Mouse (Mus musculus): ENCODE measurements around the gene Trmt2a. TPM values are rescaled to one million over a fixed set of nuclear protein-coding genes. Genes with fewer than 3 reads are reported as not detected.

The Trmt2a gene
- total and polyA plus RNA-seq, 3 experiments, result 155 to 252 (median 196) TPM

DNA sequence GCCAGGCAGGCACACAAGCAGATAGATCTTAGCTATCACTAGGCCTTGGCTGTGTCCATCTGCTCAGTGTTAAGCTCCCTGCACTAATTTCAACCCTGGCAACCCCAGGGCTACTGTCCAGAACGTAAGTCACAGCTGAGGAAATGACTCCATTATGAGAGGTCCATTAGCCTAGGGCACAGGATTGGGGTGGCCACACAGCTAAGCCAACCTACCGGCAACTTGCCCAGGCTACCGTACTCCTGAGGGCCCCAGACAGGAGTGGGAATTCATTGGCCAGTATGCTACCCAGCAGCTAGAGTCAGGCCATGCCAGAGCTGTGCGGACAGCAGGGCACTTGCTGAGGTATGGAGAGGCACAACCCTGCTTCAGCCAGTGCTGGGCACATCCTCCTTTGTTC, 19.6 kb upstream of the Trmt2a start:
- DNase-seq (ENCODE audit: extremely low read depth), result no peak
- Histone ChIP-seq H3K9ac (ENCODE audit: insufficient read depth, low read depth) (no peak overlapping the region), H3K27ac (ENCODE audit: insufficient read depth, low read depth) (no peak overlapping the region), H3K36me3 (replicated peaks in 1 of 2; ENCODE audit: control insufficient read depth in 1 of 2, insufficient read depth in 1 of 2, low read length in 1 of 2) (peaks cover 50 to 70% of the 10 kb centered on the region in 2 experiments), H3K4me2 (ENCODE audit: insufficient read depth, low read depth, poor library complexity, severe bottlenecking) (no peak overlapping the region), H3K4me1 (ENCODE audit: control insufficient read depth in 1 of 2, insufficient read depth in 2 of 2) (peaks cover 26 to 54% of the 10 kb centered on the region in 2 experiments), H3K9me3 (replicated peaks; ENCODE audit: low read length) (no peaks in the 10 kb centered on the region), H3K4me3 (replicated peaks in 1 of 3; ENCODE audit: low read depth in 2 of 3, low read length in 2 of 3, poor library complexity in 1 of 3) (no peak overlapping the region), H3K27me3 (replicated peaks) (no peaks in the 10 kb centered on the region), H3K79me2 (replicated peaks; ENCODE audit: control insufficient read depth, extremely low read depth, insufficient read depth, poor library complexity, severe bottlenecking) (no peaks in the 10 kb centered on the region)
- TF ChIP-seq USF1 (IDR thresholded peaks at IDR 0.05; ENCODE audit: low read depth, low read length) (no peak), POLR2A (IDR thresholded peaks at IDR 0.05; ENCODE audit: low read depth, low read length) (no peak), MEF2A (IDR thresholded peaks at IDR 0.05; ENCODE audit: borderline replicate concordance, low read depth, low read length) (no peak), MXI1 (IDR thresholded peaks at IDR 0.05; ENCODE audit: low read depth, low read length) (no peak), MYC (IDR thresholded peaks at IDR 0.05; ENCODE audit: low read depth, low read length) (no peak), BHLHE40 (IDR thresholded peaks at IDR 0.05; ENCODE audit: low read depth, low read length) (no peak), POLR2AphosphoS2 (IDR thresholded peaks at IDR 0.05; ENCODE audit: low read depth, low read length) (no peak), NRF1 (IDR thresholded peaks at IDR 0.05; ENCODE audit: low read depth, low read length) (no peak), SIN3A (IDR thresholded peaks at IDR 0.05; ENCODE audit: low read length) (no peak), JUN (IDR thresholded peaks at IDR 0.05; ENCODE audit: insufficient read depth, low read depth, low read length) (no peak), HCFC1 (IDR thresholded peaks at IDR 0.05; ENCODE audit: low read depth, low read length) (no peak), E2F4 (IDR thresholded peaks at IDR 0.05; ENCODE audit: insufficient replicate concordance, low read depth, low read length) (no peak), GABPA (IDR thresholded peaks at IDR 0.05; ENCODE audit: insufficient replicate concordance, low read depth, low read length) (no peak), ELF1 (IDR thresholded peaks at IDR 0.05; ENCODE audit: low read depth, low read length) (no peak)
- in situ Hi-C loops (cut with MboI; ENCODE audit: low pct_ligation_motif_present, low pct_unique_long_range_greater_than_20kb, low sequenced_read_pairs) (no loop called here), dilution Hi-C loops (cut with MboI; ENCODE audit: extremely low pct_ligation_motif_present, extremely low pct_unique_long_range_greater_than_20kb, low sequenced_read_pairs) (no loop called here)

DNA sequence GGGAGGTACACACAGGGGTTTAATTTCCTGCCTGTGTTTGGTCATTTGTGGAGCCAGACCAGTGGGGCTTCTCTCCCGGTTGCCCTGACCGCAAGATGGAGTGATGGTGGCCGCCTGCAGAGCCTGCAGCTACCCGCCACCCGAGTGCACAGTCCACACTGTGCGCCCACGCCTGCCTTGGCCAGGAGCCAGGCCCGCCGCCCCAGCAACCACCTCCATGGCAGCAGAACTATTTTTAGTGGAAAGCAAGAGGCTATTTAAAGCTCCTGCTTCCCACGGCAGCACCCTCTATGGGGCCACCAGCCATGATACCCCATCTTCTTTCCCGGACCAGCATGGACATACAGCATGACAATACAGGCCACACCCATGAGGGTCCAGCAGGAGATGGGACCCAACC, 18.9 kb upstream of the Trmt2a start:
- no peak for DNase-seq (ENCODE audit: extremely low read depth)
- no peak overlapping the region for H3K9ac ChIP-seq (ENCODE audit: insufficient read depth, low read depth)
- no peaks in the 10 kb centered on the region for H3K9me3 ChIP-seq (replicated peaks; ENCODE audit: low read length)
- H3K4me2 ChIP-seq (ENCODE audit: insufficient read depth, low read depth, poor library complexity, severe bottlenecking), result no peak overlapping the region
- dilution Hi-C loops (cut with MboI; ENCODE audit: extremely low pct_ligation_motif_present, extremely low pct_unique_long_range_greater_than_20kb, low sequenced_read_pairs), result no loop called here
- TF ChIP-seq BHLHE40 (IDR thresholded peaks at IDR 0.05; ENCODE audit: low read depth, low read length), result no peak
- TF ChIP-seq MXI1 (IDR thresholded peaks at IDR 0.05; ENCODE audit: low read depth, low read length), result no peak
- no peak for TF ChIP-seq E2F4 (IDR thresholded peaks at IDR 0.05; ENCODE audit: insufficient replicate concordance, low read depth, low read length)
- no peak for TF ChIP-seq SIN3A (IDR thresholded peaks at IDR 0.05; ENCODE audit: low read length)
- no peak for TF ChIP-seq MAX (IDR thresholded peaks at IDR 0.05; ENCODE audit: low read length)
- no peak for TF ChIP-seq MAZ (IDR thresholded peaks at IDR 0.05; ENCODE audit: low read depth, low read length)
- TF ChIP-seq IRF4 (IDR thresholded peaks at IDR 0.05; ENCODE audit: low read depth, low read length), result no peak
- TF ChIP-seq PAX5 (IDR thresholded peaks at IDR 0.05; ENCODE audit: low read length), result no peak
- TF ChIP-seq ZMIZ1 (IDR thresholded peaks at IDR 0.05; ENCODE audit: low read depth, low read length), result no peak
- no peak for TF ChIP-seq NRF1 (IDR thresholded peaks at IDR 0.05; ENCODE audit: low read depth, low read length)
- no peak for TF ChIP-seq USF1 (IDR thresholded peaks at IDR 0.05; ENCODE audit: low read depth, low read length)
- TF ChIP-seq TCF12 (IDR thresholded peaks at IDR 0.05; ENCODE audit: low read depth, low read length), result no peak
- TF ChIP-seq ZNF384 (IDR thresholded peaks at IDR 0.05; ENCODE audit: low read depth, low read length), result no peak
- TF ChIP-seq RAD21 (IDR thresholded peaks at IDR 0.05; ENCODE audit: low read depth, low read length), result no peak
- no peak for TF ChIP-seq JUND (conservative IDR thresholded peaks at IDR 0.05; ENCODE audit: low read depth, low read length)
- TF ChIP-seq UBTF (IDR thresholded peaks at IDR 0.05; ENCODE audit: low read depth, low read length), result no peak
- TF ChIP-seq HCFC1 (IDR thresholded peaks at IDR 0.05; ENCODE audit: low read depth, low read length), result no peak
- no peak for TF ChIP-seq TBP (conservative IDR thresholded peaks at IDR 0.05; ENCODE audit: low read depth, low read length)
- no peak for TF ChIP-seq CTCF (conservative IDR thresholded peaks at IDR 0.05 in 1 of 2, IDR thresholded peaks at IDR 0.05 in 1 of 2; ENCODE audit: low read depth in 2 of 2, low read length in 2 of 2)
- no peak for TF ChIP-seq CHD2 (IDR thresholded peaks at IDR 0.05; ENCODE audit: low read length)
- H3K27ac ChIP-seq (ENCODE audit: insufficient read depth, low read depth), result no peak overlapping the region
- in situ Hi-C loops (cut with MboI; ENCODE audit: low pct_ligation_motif_present, low pct_unique_long_range_greater_than_20kb, low sequenced_read_pairs), result no loop called here
- H3K27me3 ChIP-seq (replicated peaks), result no peaks in the 10 kb centered on the region
- H3K79me2 ChIP-seq (replicated peaks; ENCODE audit: control insufficient read depth, extremely low read depth, insufficient read depth, poor library complexity, severe bottlenecking), result no peaks in the 10 kb centered on the region
- H3K36me3 ChIP-seq (replicated peaks in 1 of 2; ENCODE audit: control insufficient read depth in 1 of 2, insufficient read depth in 1 of 2, low read length in 1 of 2), result peaks cover 42 to 63% of the 10 kb centered on the region in 2 experiments
- no peak overlapping the region for H3K4me3 ChIP-seq (replicated peaks in 1 of 3; ENCODE audit: low read depth in 2 of 3, low read length in 2 of 3, poor library complexity in 1 of 3)
- H3K4me1 ChIP-seq (ENCODE audit: control insufficient read depth in 1 of 2, insufficient read depth in 2 of 2), result peaks cover 26 to 60% of the 10 kb centered on the region in 2 experiments

Data from CH12.LX (cell line).